Mouse (Mus musculus) retina, adult 2 months (tissue): ENCODE data around the gene Hoxd3.

Experiments used
- DNase-seq: peaks from one replicate; pipeline ENCODE4 v3.0.0-alpha.2; 2012; ENCODE audit warnings: low read depth, low spot score

Gene Hoxd3

GRCm38 (mm10) chr2:74727640-74728302 lies 16.0 kb downstream of the Hoxd3 start:
- no peak for DNase-seq

GRCm38 (mm10) chr2:74728303-74728680 lies 16.6 kb downstream of the Hoxd3 start:
- no peak for DNase-seq

GRCm38 (mm10) chr2:74730331-74730730 lies 18.6 kb downstream of the Hoxd3 start:
- no peak for DNase-seq

GRCm38 (mm10) chr2:74731055-74731454 lies 19.3 kb downstream of the Hoxd3 start:
- DNase-seq = no peak

GRCm38 (mm10) chr2:74731799-74732512 lies 20.2 kb downstream of the Hoxd3 start:
- DNase-seq = no peak

- DNase-seq = no peak
These were observed 21.0 kb downstream of the Hoxd3 start for GRCm38 (mm10) chr2:74732513-74733316.

GRCm38 (mm10) chr2:74733317-74733661 lies 21.6 kb downstream of the Hoxd3 start:
- DNase-seq = no peak

GRCm38 (mm10) chr2:74733765-74734164 lies 22.0 kb downstream of the Hoxd3 start:
- no peak for DNase-seq

GRCm38 (mm10) chr2:74734451-74734850 lies 22.7 kb downstream of the Hoxd3 start:
- DNase-seq = no peak

- no peak for DNase-seq
These were observed 23.5 kb downstream of the Hoxd3 start for GRCm38 (mm10) chr2:74734996-74735811.

- no peak for DNase-seq
These were observed 24.3 kb downstream of the Hoxd3 start for GRCm38 (mm10) chr2:74735851-74736687.

- no peak for DNase-seq
These were observed 25.2 kb downstream of the Hoxd3 start for GRCm38 (mm10) chr2:74736688-74737577.

- DNase-seq = no peak
These were observed 25.9 kb downstream of the Hoxd3 start for GRCm38 (mm10) chr2:74737578-74738070.

GRCm38 (mm10) chr2:74738623-74739475 lies 27.1 kb downstream of the Hoxd3 start:
- no peak for DNase-seq

GRCm38 (mm10) chr2:74739476-74739800 lies 27.7 kb downstream of the Hoxd3 start:
- no peak for DNase-seq

- no peak for DNase-seq
These were observed 28.1 kb downstream of the Hoxd3 start for GRCm38 (mm10) chr2:74739869-74740268.

GRCm38 (mm10) chr2:74740311-74741091 lies 28.8 kb downstream of the Hoxd3 start:
- DNase-seq = no peak
